1 mouse cellular context compared by ENCODE assay signal in genomic region chr17:81479807-81480206, GRCm38 (mm10).
TF ChIP-seq lines count a peak whose summit lies in the region.

No protein-coding gene starts in this region.

TF ChIP-seq in MEL, 35 proteins besides CTCF, POLR2A, EP300 and RAD21 (continued from another document):
- TF ChIP-seq ZMIZ1 (IDR thresholded peaks at IDR 0.05; ENCODE audit: low read depth, low read length) (no peak), JUND (IDR thresholded peaks at IDR 0.05; ENCODE audit: low read depth, low read length) (no peak), ZC3H11A (IDR thresholded peaks at IDR 0.05; ENCODE audit: low read depth, low read length) (no peak), ZNF384 (IDR thresholded peaks at IDR 0.05; ENCODE audit: low read depth, low read length) (peak; percentile 60), UBTF (IDR thresholded peaks at IDR 0.05; ENCODE audit: borderline replicate concordance, insufficient read depth, low read depth, low read length) (no peak), SMC3 (IDR thresholded peaks at IDR 0.05; ENCODE audit: low read depth, low read length) (no peak), USF1 (IDR thresholded peaks at IDR 0.05; ENCODE audit: low read depth, low read length) (no peak), POLR2AphosphoS2 (IDR thresholded peaks at IDR 0.05; ENCODE audit: low read length) (no peak), GATA1 (IDR thresholded peaks at IDR 0.05; ENCODE audit: low read depth, low read length) (peak; percentile 13; the same call in 1 of the 2 replicates), TBP (IDR thresholded peaks at IDR 0.05; ENCODE audit: low read depth, low read length) (no peak), ZKSCAN1 (IDR thresholded peaks at IDR 0.05; ENCODE audit: low read depth, low read length) (no peak), MYC (IDR thresholded peaks at IDR 0.05; ENCODE audit: low read depth, low read length) (no peak), TCF12 (IDR thresholded peaks at IDR 0.05; ENCODE audit: low read depth, low read length) (peak; percentile 9; the same call in 1 of the 2 replicates), MXI1 (IDR thresholded peaks at IDR 0.05; ENCODE audit: low read depth, low read length) (no peak), CHD2 (IDR thresholded peaks at IDR 0.05; ENCODE audit: low read length) (no peak)
